Mouse (Mus musculus) lung, postnatal 0 days (tissue): Measurements from ENCODE around the gene Copb1.
A peak's percentile ranks its signal among the peaks of the same experiment; 100 is the strongest.

Experiments
- CTCF ChIP-seq: IDR thresholded peaks from 2 replicates; pipeline ENCODE4 v1.5.1; 2016; ENCODE audit warnings: antibody characterized with exemption, mild to moderate bottlenecking
- EP300 ChIP-seq: IDR thresholded peaks from 2 replicates; pipeline ENCODE4 v1.6.1; 2016; ENCODE audit warnings: antibody characterized with exemption, mild to moderate bottlenecking, control low read depth

DNA sequence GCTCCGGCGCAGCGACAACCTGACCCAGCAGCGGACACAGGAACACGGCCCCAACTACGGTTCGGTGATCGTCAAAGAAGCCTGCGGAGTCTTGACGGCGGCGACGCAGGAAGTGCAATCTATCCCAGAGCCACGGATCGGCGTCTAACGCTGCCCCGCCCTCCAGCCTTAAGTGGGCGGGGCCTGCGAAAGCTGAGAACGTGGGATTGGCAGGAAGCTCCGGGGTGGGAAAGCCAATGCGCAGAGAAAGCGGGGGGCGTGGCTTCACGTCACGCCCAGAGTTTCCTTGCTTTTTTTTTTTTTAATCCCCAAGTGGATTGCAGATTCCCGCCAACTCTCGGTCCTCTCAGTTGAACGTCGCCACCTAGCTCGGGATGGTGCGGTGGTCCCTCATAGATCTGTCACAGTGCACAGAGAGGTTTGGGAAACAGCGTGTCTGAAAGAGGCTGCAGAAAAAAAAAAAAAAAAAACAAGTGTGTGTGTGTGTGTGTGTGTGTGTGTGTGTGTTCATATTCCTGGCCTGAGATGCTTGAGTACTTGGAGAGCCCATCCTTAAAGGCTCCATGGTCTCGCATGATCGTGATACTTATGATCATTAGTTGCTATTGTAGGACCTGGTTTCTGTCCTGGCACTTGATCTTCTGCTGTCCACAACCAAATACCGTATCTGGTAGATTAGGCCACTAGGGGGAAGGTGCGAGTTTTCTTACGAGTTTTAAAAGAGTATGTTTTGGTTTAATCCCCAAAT lies 21.7 kb upstream of the Copb1 start, which contains the start of gene Psma1:
- peak; percentile 71 for TF ChIP-seq CTCF
- no peak for TF ChIP-seq EP300
